Mouse (Mus musculus): Measurements from ENCODE around the gene Iqub. TPM values are rescaled to one million over a fixed set of nuclear protein-coding genes. Genes with fewer than 3 reads are reported as not detected.

The Iqub gene
- polyA plus RNA-seq, 1 experiment from 2014 or later, result 0.08 TPM

GRCm38 (mm10) chr6:24415500-24415899, 99.4 kb downstream of the Iqub start:
- WGBS, result 92% methylated on average over 1 of the region's 1 CpGs
- no peak for ATAC-seq (ENCODE audit: low FRiP score)

GRCm38 (mm10) chr6:24408573-24409427, 106.1 kb downstream of the Iqub start:
- H3K27ac ChIP-seq (ENCODE audit: low read depth, low read length), result no peak overlapping the region
- H3K4me1 ChIP-seq (ENCODE audit: control insufficient read depth, insufficient read depth, low read length), result no peaks in the 10 kb centered on the region
- no peak overlapping the region for H3K9ac ChIP-seq (ENCODE audit: low read length)
- no peaks in the 10 kb centered on the region for H3K36me3 ChIP-seq (ENCODE audit: control insufficient read depth, insufficient read depth, low read length)
- 86% methylated on average over 11 of the region's 11 CpGs for WGBS
- DNase-seq (ENCODE audit: low spot score, missing footprints) (no peak), ATAC-seq (ENCODE audit: low FRiP score) (0 out of 2 replicates have a peak, but pooled peaks have one; percentile 30)
- H3K4me3 ChIP-seq (ENCODE audit: low read depth, low read length), result no peak overlapping the region
- no peaks in the 10 kb centered on the region for H3K9me3 ChIP-seq (ENCODE audit: control insufficient read depth, low read length)
- no peak overlapping the region for H3K4me2 ChIP-seq
- no peaks in the 10 kb centered on the region for H3K27me3 ChIP-seq (ENCODE audit: control insufficient read depth, insufficient read depth, low read length)

More at GRCm38 (mm10) chr6:24415500-24415899, 99.4 kb downstream of the Iqub start:
- DNase-seq (ENCODE audit: low spot score, missing footprints), result no peak
- no peak overlapping the region for H3K27ac ChIP-seq (ENCODE audit: low read depth, low read length)
- H3K9ac ChIP-seq (ENCODE audit: low read length), result no peak overlapping the region
- no peaks in the 10 kb centered on the region for H3K27me3 ChIP-seq (ENCODE audit: control insufficient read depth, insufficient read depth, low read length)
- no peaks in the 10 kb centered on the region for H3K9me3 ChIP-seq (ENCODE audit: control insufficient read depth, low read length)
- H3K4me1 ChIP-seq (ENCODE audit: control insufficient read depth, insufficient read depth, low read length), result no peaks in the 10 kb centered on the region
- H3K36me3 ChIP-seq (ENCODE audit: control insufficient read depth, insufficient read depth, low read length), result no peaks in the 10 kb centered on the region
- H3K4me3 ChIP-seq (ENCODE audit: low read depth, low read length), result no peak overlapping the region
- H3K4me2 ChIP-seq, result no peak overlapping the region

GRCm38 (mm10) chr6:24407743-24408142, 107.1 kb downstream of the Iqub start:
- H3K4me2 ChIP-seq, result no peak overlapping the region
- no peaks in the 10 kb centered on the region for H3K36me3 ChIP-seq (ENCODE audit: control insufficient read depth, insufficient read depth, low read length)
- ATAC-seq (ENCODE audit: low FRiP score) (no peak), DNase-seq (ENCODE audit: low spot score, missing footprints) (no peak)
- H3K27ac ChIP-seq (ENCODE audit: low read depth, low read length), result no peak overlapping the region
- H3K27me3 ChIP-seq (ENCODE audit: control insufficient read depth, insufficient read depth, low read length), result no peaks in the 10 kb centered on the region
- no peak overlapping the region for H3K9ac ChIP-seq (ENCODE audit: low read length)
- 73% methylated on average over 3 of the region's 3 CpGs for WGBS
- no peaks in the 10 kb centered on the region for H3K4me1 ChIP-seq (ENCODE audit: control insufficient read depth, insufficient read depth, low read length)
- H3K4me3 ChIP-seq (ENCODE audit: low read depth, low read length), result no peak overlapping the region
- H3K9me3 ChIP-seq (ENCODE audit: control insufficient read depth, low read length), result no peaks in the 10 kb centered on the region

- Histone ChIP-seq H3K4me1 (ENCODE audit: control insufficient read depth, insufficient read depth, low read length) (no peaks in the 10 kb centered on the region), H3K27me3 (ENCODE audit: control insufficient read depth, insufficient read depth, low read length) (no peaks in the 10 kb centered on the region), H3K4me3 (ENCODE audit: low read depth, low read length) (no peak overlapping the region), H3K27ac (ENCODE audit: low read depth, low read length) (no peak overlapping the region), H3K9ac (ENCODE audit: low read length) (no peak overlapping the region), H3K9me3 (ENCODE audit: control insufficient read depth, low read length) (no peaks in the 10 kb centered on the region), H3K4me2 (no peak overlapping the region), H3K36me3 (ENCODE audit: control insufficient read depth, insufficient read depth, low read length) (no peaks in the 10 kb centered on the region)
- WGBS, result 86% methylated on average over 4 of the region's 4 CpGs
- ATAC-seq (ENCODE audit: low FRiP score) (no peak), DNase-seq (ENCODE audit: low spot score, missing footprints) (no peak)
Observed at GRCm38 (mm10) chr6:24397237-24397647, 117.6 kb downstream of the Iqub start.

Other genes starting within 250 kb of the Iqub start
- 258 TPM in 2 replicates for gene Ndufa5, start 12.9 kb upstream of the Iqub start, polyA plus RNA-seq (2014; fragmentation: Nextera tagmentation; extraction: Ambion mirVana)
- not detected in 2 replicates for gene Asb15, start 13.1 kb upstream of the Iqub start, polyA plus RNA-seq (2014; fragmentation: Nextera tagmentation; extraction: Ambion mirVana)
- gene Lmod2, start 82.7 kb upstream of the Iqub start, polyA plus RNA-seq (2014; fragmentation: Nextera tagmentation; extraction: Ambion mirVana), result not detected in 2 replicates
- gene Wasl, start 149.9 kb upstream of the Iqub start, polyA plus RNA-seq (2014; fragmentation: Nextera tagmentation; extraction: Ambion mirVana), result 47.0 and 50.7 TPM in 2 replicates
- not detected in 2 replicates for gene Hyal6, start 218.2 kb upstream of the Iqub start, polyA plus RNA-seq (2014; fragmentation: Nextera tagmentation; extraction: Ambion mirVana)
- gene Hyal4, start 233.3 kb upstream of the Iqub start, polyA plus RNA-seq (2014; fragmentation: Nextera tagmentation; extraction: Ambion mirVana), result not detected in 2 replicates